Mouse (Mus musculus) cerebellum, adult 2 months (tissue): ENCODE data around the gene Tbc1d15. TPM values are rescaled to one million over a fixed set of nuclear protein-coding genes. Genes with fewer than 3 reads are reported as not detected.
A peak's percentile ranks its signal among the peaks of the same experiment; 100 is the strongest.

Experiments
- DNase-seq, 2 experiments: peaks; one replicate each; pipeline ENCODE4 v3.0.0; 2021
- H3K27ac ChIP-seq: fragments of 200-500 bp; 2 replicates; pipeline ENCODE4 v1.5.1; 2012; ENCODE audit warnings: low read length, control low read depth, inconsistent platforms; ENCODE audit not compliant: insufficient read depth
- H3K27me3 ChIP-seq: fragments of 200-500 bp; 2 replicates; pipeline ENCODE4 v1.6.1; 2012; ENCODE audit warnings: inconsistent platforms, mild to moderate bottlenecking, low read length, moderate library complexity; ENCODE audit not compliant: control insufficient read depth, insufficient read depth
- H3K4me1 ChIP-seq: fragments of 200-500 bp; 2 replicates; pipeline ENCODE4 v1.6.1; 2011; ENCODE audit warnings: low read length; ENCODE audit not compliant: control insufficient read depth, insufficient read depth
- H3K4me3 ChIP-seq: fragments of 200-500 bp; replicated peaks from 2 replicates; pipeline ENCODE3; 2011; ENCODE audit warnings: mild to moderate bottlenecking, low read depth, low read length, control low read depth; ENCODE audit not compliant: insufficient read depth
- CTCF ChIP-seq: fragments of 200-500 bp; IDR thresholded peaks from 2 replicates; pipeline ENCODE4 v1.5.1; 2011; ENCODE audit warnings: low read depth, mild to moderate bottlenecking, control low read depth, low read length, moderate library complexity, borderline replicate concordance; ENCODE audit not compliant: insufficient read depth
- POLR2A ChIP-seq: fragments of 200-500 bp; IDR thresholded peaks from 2 replicates; pipeline ENCODE4 v1.6.1; 2011; ENCODE audit warnings: low read length, control low read depth, borderline replicate concordance; ENCODE audit not compliant: insufficient read depth
- WGBS: fragments of 180-500 bp; shearing (Covaris S2); methylation state at CpG from one replicate; pipeline ENCODE4 v1.1.7; 2018; 5-methylcytosine and 5-hydroxymethylcytosine counted together
- polyA plus RNA-seq: library from polyadenylated mRNA; depleted of rRNA; stranded (reverse); fragments of >200 nt; gene quantifications from 2 replicates; pipeline ENCODE4 v1.2.3, GENCODE M21; 2012; rRNA removed

The Tbc1d15 gene
- 40.8 and 41.8 TPM in 2 replicates for polyA plus RNA-seq

DNA sequence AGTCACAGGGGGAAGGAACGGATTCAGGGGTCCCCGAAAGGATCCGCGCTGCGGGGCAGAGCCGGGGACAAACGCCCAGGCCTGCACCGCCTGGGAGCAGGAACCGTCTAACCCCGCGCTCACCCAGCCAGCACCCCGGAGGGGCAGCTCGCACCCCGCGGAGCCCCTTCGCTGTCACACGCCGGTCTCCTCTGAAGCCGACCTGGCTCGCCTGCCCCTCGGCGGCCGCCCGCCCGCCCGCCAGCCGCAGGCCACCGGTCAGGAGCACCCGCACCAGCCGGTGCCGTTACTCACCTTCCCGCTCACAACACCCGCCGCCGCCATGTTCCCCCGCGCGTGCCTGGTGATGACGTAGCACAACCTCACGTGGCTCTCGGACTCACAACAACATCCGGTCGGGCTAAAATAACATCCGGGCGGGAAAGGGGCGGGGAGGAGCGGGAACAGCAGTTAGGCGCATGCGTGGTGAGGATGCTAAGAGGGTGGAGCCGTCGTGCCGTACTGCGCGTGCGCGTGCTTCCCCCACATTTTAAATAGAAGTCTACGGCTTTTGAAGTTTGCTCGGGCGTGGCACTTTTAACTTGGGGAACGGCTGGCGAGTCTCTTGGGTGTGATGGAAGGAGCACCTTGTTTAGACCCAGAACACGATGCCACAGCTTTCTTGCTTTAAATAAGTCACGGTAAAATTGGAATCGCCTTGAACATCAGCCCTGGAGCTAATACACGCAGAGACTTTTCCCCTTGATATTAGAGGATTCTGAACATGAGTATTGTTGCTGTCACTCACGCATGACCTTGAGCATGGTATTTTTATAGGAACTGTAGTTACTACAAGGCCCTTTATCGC lies at the start of gene Tbc1d15:
Gene Tbc1d15, minus strand, starts transcription at position 380 of the 847 bp plus-strand sequence.
- DNase-seq: peak; percentile 96 to 97
- peak; percentile 75 for TF ChIP-seq POLR2A
- TF ChIP-seq CTCF: no peak
- Histone ChIP-seq H3K27ac (peak within 1 kb of the TSS; percentile 15; the same call in 1 of the 2 replicates), H3K4me1 (peaks cover 5% of the 10 kb centered on the region; the same call in 1 of the 2 replicates), H3K27me3 (no peaks in the 10 kb centered on the region), H3K4me3 (peak within 1 kb of the TSS; percentile 71)
- 1% methylated on average over 67 of the region's 67 CpGs for WGBS

DNA sequence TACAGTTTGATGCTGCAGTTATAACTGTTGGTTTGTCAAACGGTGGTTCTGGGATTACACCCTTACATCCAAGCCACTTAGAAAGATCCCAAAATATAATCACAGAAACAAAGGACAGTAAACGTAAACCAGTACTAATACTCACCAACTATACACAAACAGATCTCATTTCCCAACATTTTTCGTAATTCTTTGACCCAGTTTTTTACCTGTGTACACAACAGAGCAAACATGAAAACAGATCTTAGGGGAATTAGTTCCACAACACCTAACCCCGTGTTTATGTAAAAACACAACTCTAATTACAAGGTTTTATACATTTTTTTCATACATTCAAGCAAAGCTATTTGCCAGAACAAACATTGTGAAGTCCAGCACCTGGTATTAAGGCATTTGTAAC lies 47.4 kb upstream of the Tbc1d15 start:
- TF ChIP-seq CTCF (no peak), POLR2A (no peak)
- no peak for DNase-seq
- no peak overlapping the region for H3K27ac ChIP-seq
- no peaks in the 10 kb centered on the region for H3K4me1 ChIP-seq
- H3K4me3 ChIP-seq: no peak overlapping the region
- H3K27me3 ChIP-seq: no peaks in the 10 kb centered on the region
- 93% methylated on average over 4 of the region's 4 CpGs for WGBS

DNA sequence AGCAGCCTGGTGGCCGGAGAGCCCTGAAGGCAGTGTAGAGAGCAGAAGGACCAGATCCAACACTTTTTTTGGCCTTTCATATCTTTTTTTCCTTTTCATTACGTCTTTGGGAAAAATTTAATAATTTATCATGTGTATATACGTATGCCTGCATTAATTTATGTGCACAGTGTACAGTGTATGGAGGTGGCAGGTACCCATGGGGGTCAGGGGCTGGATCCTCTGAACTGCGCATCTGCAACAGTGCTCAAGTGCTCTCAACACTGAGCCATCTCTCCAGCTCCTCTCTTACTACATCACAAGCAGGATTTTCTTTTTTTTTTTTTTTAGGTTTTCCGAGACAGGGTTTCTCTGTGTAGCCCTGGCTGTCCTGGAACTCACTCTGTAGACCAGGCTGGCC lies 46.3 kb upstream of the Tbc1d15 start:
- Histone ChIP-seq H3K4me1 (no peaks in the 10 kb centered on the region), H3K27ac (no peak overlapping the region), H3K27me3 (no peaks in the 10 kb centered on the region), H3K4me3 (no peak overlapping the region)
- no peak for DNase-seq
- WGBS: 92% methylated on average over 5 of the region's 5 CpGs
- TF ChIP-seq POLR2A (no peak), CTCF (no peak)

DNA sequence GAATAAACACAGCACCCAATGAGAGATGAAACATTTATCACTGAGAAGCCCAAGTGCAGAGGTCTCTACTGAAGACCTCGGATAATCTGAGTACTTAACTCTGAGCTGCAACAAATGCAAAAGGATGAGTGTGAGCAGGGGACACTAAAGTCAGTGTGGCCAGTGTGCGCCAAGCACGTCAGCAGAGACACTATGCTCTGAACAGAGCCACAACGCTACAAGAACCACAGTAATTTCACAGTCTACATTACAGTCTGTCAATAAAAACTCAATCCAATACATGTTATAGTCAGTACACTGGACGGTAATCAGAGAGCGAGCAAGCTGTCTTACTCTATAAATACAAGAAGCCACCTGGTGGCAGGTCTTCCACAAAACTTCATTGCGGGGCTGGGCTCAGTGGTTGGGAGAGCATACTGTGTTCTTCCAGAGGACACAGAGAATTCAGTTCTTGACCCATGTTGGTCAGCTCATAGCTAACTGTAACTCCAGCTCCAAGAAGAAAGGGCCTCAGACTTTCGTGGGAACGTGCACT lies 45.2 kb upstream of the Tbc1d15 start:
- DNase-seq: no peak
- WGBS: 69% methylated on average over 9 of the region's 9 CpGs
- Histone ChIP-seq H3K27ac (no peak overlapping the region), H3K4me3 (no peak overlapping the region), H3K27me3 (no peaks in the 10 kb centered on the region), H3K4me1 (no peaks in the 10 kb centered on the region)
- TF ChIP-seq CTCF (no peak), POLR2A (no peak)

DNA sequence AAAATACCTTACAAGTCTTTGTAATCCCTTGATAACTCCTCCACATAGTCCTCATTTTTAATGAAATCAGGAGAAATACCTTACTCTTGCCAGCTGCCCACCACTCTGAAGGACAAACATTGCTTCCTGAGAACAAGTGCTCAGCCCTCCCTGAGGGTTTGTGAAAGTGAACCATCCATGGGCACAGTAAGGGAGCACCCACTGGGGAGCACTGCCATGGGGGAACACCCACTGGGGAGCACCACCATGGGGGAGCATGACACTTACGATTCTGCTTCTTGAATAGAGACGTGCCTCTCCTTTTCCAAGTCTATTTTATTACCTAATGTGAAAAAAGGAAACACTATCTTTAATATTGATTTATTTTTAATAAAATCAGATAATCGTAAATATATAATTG lies 43.9 kb upstream of the Tbc1d15 start:
- no peaks in the 10 kb centered on the region for H3K27me3 ChIP-seq
- 89% methylated on average over 3 of the region's 3 CpGs for WGBS

DNA sequence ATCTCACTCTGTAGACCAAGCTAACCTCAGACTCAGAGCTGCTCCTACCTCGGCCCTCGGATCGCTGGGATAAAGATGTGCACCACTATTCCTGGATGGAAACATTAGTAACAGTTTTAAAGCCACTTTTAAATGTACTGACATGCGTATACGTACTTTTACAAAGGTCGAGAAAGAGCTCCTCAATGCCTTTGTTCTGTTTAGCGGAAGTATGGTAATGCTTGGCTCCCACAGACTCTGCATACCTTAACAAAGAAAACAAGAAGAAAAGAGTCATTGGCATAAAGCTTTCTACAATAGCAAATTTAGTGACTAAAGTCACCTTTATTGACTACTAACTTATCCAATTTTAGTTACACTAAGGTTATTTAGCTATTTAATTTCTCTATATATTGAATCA lies 43.4 kb upstream of the Tbc1d15 start:
- DNase-seq: no peak
- Histone ChIP-seq H3K4me3 (no peak overlapping the region), H3K27me3 (no peaks in the 10 kb centered on the region), H3K4me1 (no peaks in the 10 kb centered on the region), H3K27ac (no peak overlapping the region)
- TF ChIP-seq POLR2A (no peak), CTCF (no peak)
- WGBS: 88% methylated on average over 7 of the region's 7 CpGs

More for the DNA sequence above, 43.9 kb upstream of the Tbc1d15 start:
- Histone ChIP-seq H3K4me1 (no peaks in the 10 kb centered on the region), H3K27ac (no peak overlapping the region), H3K4me3 (no peak overlapping the region)
- TF ChIP-seq CTCF (no peak), POLR2A (no peak)
- no peak for DNase-seq

DNA sequence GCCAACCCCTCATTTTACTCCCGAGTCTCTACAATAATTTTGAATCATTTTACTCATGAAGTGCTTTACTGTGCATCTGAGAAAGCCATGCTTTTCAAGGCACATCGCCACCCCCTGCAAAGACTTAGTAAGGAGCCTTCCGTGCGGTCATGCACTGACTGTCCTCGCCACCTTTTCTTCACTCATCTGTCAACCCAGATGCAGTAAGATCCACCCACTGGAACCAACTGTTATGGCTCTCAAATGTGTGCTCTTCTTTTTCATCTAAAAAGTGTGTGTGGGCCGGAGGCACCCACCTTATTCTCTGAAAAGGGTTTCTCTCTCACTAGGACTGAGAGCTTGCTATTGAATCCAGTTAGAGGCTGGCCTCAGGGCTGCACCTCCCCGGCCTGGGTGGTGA lies 42.7 kb upstream of the Tbc1d15 start:
- TF ChIP-seq CTCF: no peak
- TF ChIP-seq POLR2A: no peak
- H3K4me3 ChIP-seq: no peak overlapping the region
- WGBS: 87% methylated on average over 7 of the region's 7 CpGs
- no peaks in the 10 kb centered on the region for H3K27me3 ChIP-seq
- no peak overlapping the region for H3K27ac ChIP-seq
- H3K4me1 ChIP-seq: no peaks in the 10 kb centered on the region
- DNase-seq: no peak

DNA sequence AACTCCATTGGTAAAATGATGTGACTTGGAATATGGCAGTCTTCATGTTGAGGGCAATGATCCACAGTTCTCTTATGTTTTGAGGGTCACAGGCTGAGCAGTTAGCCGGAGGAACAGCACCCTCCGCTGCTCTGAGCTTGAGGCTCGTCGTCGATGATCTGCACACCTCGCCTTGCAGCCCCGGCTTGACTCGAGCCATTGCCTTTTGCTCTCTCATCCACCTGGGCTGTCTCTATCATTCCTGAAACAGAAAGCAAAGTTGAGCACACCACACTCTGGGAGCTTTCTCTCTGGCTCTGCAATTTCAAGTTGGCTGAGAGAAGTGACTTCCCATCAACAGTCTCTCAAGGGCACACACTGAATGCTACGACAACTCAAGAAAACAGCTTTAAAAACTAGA lies 39.4 kb upstream of the Tbc1d15 start:
- no peak overlapping the region for H3K4me3 ChIP-seq
- DNase-seq: no peak
- no peaks in the 10 kb centered on the region for H3K27me3 ChIP-seq
- no peak overlapping the region for H3K27ac ChIP-seq
- 91% methylated on average over 9 of the region's 9 CpGs for WGBS
- H3K4me1 ChIP-seq: no peaks in the 10 kb centered on the region
- TF ChIP-seq CTCF: no peak
- no peak for TF ChIP-seq POLR2A
